Mouse (Mus musculus) CH12F3 (cell line): ENCODE data around the gene Ston1.

Experiments used
- in situ Hi-C: fragments of 300-500 bp; cut with MboI; formaldehyde crosslinking; loops from 2 replicates; pipeline ENCODE4 v1.14.3; 2020; ENCODE audit warnings: low sequenced_read_pairs

The Ston1 gene

GRCm38 (mm10) chr17:88658510-88658909 is 61.0 kb downstream of the Ston1 start:
- in situ Hi-C loops, result loop anchor here (10.0 kb wide), 1 partner anchor 96 kb away; no protein-coding TSS in a partner anchor

GRCm38 (mm10) chr17:88666076-88666475 is 68.6 kb downstream of the Ston1 start:
- in situ Hi-C loops, result no loop called here

DNA sequence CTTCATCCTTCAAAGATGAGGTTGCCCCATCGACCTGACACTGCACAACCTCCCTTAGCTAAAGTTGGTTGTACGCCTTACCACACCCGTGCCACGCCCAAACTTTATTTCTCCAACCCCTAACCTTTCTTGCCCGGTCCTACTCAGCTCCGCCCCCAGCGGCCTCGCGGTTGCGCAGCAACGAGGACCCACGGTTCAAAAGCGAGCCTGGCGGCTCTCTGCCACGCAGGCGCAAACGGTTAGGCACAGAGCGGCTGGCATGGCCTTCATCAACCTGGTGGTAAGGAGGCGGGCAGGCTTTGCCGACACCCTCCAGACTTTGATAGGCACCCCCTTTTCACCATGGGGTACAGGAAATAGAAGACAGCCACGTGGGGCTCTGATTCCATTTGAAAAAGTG is 71.0 kb downstream of the Ston1 start, which contains the start of gene Gtf2a1l:
Gene Gtf2a1l (plus strand): TSS at position 209 of the 400 bp plus-strand sequence.
- in situ Hi-C loops, result no loop called here

DNA sequence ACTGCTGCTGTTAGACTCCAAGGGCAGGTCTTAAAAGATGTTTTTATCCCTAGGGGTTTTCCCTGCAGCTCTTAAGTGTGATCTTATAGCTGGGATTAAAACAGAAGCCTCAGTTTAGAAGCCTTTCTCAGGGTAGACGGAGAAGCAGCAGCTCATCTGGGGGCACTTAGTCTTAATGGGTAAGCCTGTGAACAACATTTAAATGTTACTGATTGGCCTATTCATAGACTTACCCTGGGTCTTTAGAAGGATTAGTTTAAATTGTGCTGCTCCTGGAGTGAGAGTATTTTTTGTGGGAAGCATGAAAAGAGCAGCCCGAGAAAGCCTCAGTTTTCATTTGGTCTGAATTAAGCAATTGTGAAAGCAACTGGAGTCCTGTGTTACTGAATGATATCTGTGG is 72.4 kb downstream of the Ston1 start:
- in situ Hi-C loops, result no loop called here

DNA sequence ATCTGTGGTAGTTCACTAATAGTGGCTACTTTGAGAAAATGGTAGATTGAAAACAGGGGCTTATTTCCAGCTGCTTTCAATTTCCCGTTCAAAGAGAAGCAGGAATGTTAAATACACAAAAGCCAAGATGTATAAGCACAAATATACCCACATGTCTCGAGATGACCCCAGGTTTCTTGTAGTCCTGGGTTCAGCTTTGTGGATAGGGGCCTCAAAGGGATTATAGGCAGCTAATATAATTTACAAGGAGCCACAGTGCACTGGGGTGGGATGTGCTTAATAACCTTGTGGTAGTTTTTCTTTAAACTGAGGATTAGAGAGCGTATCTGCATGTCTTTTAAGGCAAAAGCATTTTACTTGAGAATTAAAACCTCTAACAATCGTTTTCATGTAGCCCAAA is 73.3 kb downstream of the Ston1 start:
- in situ Hi-C loops, result no loop called here

- in situ Hi-C loops, result no loop called here
Observed at GRCm38 (mm10) chr17:88675310-88676309, 78.1 kb downstream of the Ston1 start.

DNA sequence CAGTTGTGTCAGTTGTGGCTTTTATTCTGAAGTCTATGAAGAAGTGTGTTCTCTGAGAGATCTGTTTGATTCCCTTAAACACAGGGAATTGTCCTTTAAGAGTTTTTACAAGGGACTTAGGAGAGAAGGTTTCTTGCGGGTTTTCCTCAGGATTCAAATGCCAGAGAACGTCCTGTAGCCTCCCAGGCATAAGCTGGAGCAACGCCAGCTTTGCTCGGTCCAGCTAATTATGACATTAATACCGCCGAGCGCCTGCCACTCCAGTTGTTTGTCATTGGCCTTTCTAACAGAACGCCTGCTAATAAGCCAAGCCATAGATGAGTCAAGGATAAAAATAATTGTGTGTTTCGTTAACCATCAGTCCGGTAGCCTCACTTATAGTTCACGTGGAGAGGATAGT is 90.7 kb downstream of the Ston1 start:
- in situ Hi-C loops, result no loop called here

DNA sequence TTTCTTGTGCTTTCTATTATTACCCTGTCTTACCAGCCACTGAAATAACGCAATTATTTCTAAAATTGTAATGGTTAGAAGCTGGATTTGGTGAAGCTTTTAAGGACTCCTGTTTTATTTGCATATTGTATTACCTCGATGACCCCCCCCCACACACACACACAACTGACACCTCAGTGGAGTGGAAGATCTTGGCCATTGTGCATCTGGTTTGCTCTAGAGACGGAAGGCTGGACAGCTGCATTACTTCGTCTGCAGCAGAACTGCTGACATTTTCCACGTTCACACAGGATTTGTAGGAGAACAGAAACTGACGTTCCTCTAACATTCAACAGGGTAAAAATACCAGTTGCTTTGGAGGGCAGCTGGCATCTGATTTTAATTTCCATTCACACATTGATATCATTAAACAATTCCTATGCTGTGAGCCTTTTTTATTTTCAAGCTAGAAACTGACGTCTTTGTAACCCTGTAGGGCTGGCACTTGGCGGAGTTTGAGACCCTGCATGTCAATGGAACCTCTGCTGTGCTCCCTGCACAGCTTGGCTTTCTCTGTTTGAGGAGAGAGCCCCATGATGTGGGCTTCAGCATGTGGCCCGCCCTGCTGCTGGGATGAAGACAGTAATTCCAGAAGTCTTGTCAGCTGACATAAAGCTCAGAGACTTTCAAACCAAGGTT is 99.3 kb downstream of the Ston1 start:
- in situ Hi-C loops, result no loop called here

- in situ Hi-C loops, result no loop called here
Observed at GRCm38 (mm10) chr17:88700901-88701300, 103.4 kb downstream of the Ston1 start.

DNA sequence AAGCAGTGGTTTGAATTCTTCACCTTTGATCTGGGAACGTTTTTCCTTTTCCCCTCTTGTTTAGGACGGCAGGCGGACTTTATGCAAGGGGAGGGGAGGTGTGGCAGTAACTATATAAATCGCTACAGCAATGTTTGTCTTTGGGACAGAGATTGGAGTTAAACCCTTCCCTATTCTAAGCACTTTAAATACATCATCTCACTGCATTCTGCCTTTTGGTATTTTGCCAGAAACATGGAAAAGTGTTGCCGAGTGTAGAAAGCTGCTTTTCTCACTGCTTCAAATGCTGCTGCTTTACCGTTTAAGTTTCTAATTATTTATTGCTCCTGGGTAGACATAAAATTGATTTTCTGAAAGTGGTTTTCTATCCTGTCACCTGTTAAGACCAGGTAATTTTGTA is 104.9 kb downstream of the Ston1 start:
- in situ Hi-C loops, result no loop called here

DNA sequence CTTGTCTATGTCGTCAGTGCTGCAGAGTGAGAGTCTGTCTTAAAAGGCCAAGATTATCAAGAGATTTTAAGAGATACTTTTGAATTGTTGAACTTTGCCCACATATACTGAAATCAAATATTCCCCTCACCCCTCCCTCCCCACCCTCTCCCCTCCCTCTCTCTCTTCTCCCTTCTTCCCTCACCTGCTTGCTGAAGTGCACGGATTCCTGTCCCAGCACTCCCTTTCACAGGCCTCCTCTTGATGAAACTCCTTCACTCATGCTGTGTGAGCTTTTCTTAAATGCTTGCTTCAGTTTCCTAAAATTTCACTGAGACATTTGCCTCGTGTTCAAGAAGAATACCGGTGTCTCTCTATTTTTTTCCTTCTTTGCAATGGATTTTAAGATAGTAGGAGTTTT is 105.6 kb downstream of the Ston1 start:
- in situ Hi-C loops, result no loop called here

DNA sequence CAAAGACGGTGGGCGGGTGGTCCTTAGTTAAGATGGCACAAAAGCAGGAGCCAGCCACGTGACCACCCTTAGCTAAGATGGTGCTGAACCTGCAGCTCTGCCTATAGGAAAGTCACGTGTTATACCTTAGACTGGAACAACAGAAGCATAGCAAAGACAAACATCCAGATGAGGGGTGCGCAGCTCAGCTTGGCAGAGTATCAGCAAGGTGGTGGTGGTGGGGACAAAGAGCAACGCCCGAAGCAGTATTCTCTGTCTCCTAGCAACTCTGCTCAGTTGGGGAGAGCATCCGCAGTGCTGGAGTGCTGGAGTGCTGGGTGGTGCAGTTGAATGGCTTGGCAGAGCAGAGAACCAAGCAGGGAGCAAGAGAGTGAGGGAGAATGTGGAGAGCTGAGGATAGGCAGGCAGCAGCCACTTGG is 108.8 kb downstream of the Ston1 start:
- in situ Hi-C loops, result no loop called here
